Mouse (Mus musculus) stomach, postnatal 0 days (tissue): ENCODE results near the gene Atp12a. TPM values are rescaled to one million over a fixed set of nuclear protein-coding genes. Genes with fewer than 3 reads are reported as not detected.
A peak's percentile ranks its signal among the peaks of the same experiment; 100 is the strongest.

Experiments used
- ATAC-seq: fragments of 200-750 bp; cut with Nextera tagmentation; 2 replicates; pipeline ENCODE4 v1.8.0; 2017; ENCODE audit not compliant: low FRiP score, low TSS enrichment
- DNase-seq: peaks from one replicate; pipeline ENCODE4 v3.0.0-alpha.2; 2016; ENCODE audit warnings: low spot score
- H3K27ac ChIP-seq: fragments of 300-500 bp; sonication (generic); replicated peaks from 2 replicates; pipeline ENCODE4 v1.5.1; 2014; ENCODE audit warnings: mild to moderate bottlenecking, control low read depth
- H3K27me3 ChIP-seq: fragments of 300-500 bp; sonication (generic); 2 replicates; pipeline ENCODE4 v1.6.1; 2014; ENCODE audit warnings: low read length; ENCODE audit not compliant: control insufficient read depth, insufficient read depth
- H3K36me3 ChIP-seq: fragments of 300-500 bp; sonication (generic); 2 replicates; pipeline ENCODE4 v1.6.1; 2014; ENCODE audit warnings: low read length, mixed read lengths; ENCODE audit not compliant: control insufficient read depth, insufficient read depth
- H3K4me1 ChIP-seq: fragments of 300-500 bp; sonication (generic); replicated peaks from 2 replicates; pipeline ENCODE4 v1.6.1; 2014; ENCODE audit warnings: antibody characterized with exemption; ENCODE audit not compliant: control insufficient read depth, insufficient read depth
- H3K4me2 ChIP-seq: fragments of 300-500 bp; sonication (generic); replicated peaks from 2 replicates; pipeline ENCODE4 v1.6.1; 2014; ENCODE audit warnings: low read depth, mild to moderate bottlenecking, control low read depth, moderate library complexity
- H3K4me3 ChIP-seq: fragments of 300-500 bp; sonication (generic); 2 replicates; pipeline ENCODE4 v1.5.1; 2014; ENCODE audit warnings: low read depth, low read length, control low read depth
- H3K9ac ChIP-seq: fragments of 300-500 bp; sonication (generic); 2 replicates; pipeline ENCODE4 v1.6.1; 2014; ENCODE audit warnings: mild to moderate bottlenecking, low read length, control low read depth, mixed read lengths
- H3K9me3 ChIP-seq: fragments of 300-500 bp; sonication (generic); 2 replicates; pipeline ENCODE4 v1.6.1; 2016; ENCODE audit warnings: low read length; ENCODE audit not compliant: control insufficient read depth
- CTCF ChIP-seq: IDR thresholded peaks from 2 replicates; pipeline ENCODE4 v1.5.1; 2016; ENCODE audit warnings: antibody characterized with exemption, low read depth, mild to moderate bottlenecking, moderate library complexity
- EP300 ChIP-seq: optimal IDR thresholded peaks from 2 replicates; pipeline ENCODE3; 2016; ENCODE audit warnings: antibody characterized with exemption
- WGBS: fragments of 180-500 bp; shearing (Covaris S2); extraction: QIAGEN DNeasy Blood & Tissue Kit; methylation state at CpG from one replicate; pipeline ENCODE4 v1.1.7; 2014; 5-methylcytosine and 5-hydroxymethylcytosine counted together
- polyA plus RNA-seq: library from polyadenylated mRNA; unstranded; fragments of >200 nt; fragmentation: Nextera tagmentation; extraction: Ambion mirVana; gene quantifications from 2 replicates; pipeline ENCODE4 v1.2.1, GENCODE M21; 2015

Atp12a gene
- polyA plus RNA-seq, 1 experiment from 2014 or later: 0.05 TPM

DNA sequence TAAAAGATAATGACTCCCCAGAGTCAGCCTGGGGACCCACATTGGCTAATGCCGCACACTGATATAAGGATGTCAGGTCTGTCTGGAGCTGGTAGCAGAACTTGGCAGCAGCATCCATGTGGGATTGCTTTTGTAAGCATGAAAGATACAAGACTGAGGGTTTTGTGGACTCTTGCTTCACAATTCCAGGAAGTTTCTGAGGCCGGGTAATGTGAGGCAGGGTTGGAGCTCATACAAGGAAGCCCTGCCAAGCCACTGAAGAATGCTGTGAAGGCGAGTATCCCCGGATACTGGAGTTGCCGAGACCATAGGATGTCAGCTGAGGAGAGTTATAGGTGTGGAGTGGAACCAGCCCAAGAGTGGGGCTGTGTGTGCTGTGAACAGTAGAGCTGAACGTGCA, 5.7 kb upstream of the Atp12a start:
- Histone ChIP-seq H3K4me3 (no peak overlapping the region), H3K27ac (no peak overlapping the region), H3K4me1 (no peaks in the 10 kb centered on the region), H3K4me2 (no peak overlapping the region), H3K9me3 (no peaks in the 10 kb centered on the region), H3K36me3 (no peaks in the 10 kb centered on the region), H3K27me3 (no peaks in the 10 kb centered on the region), H3K9ac (no peak overlapping the region)
- no peak for DNase-seq
- no peak for ATAC-seq
- TF ChIP-seq CTCF: no peak
- no peak for TF ChIP-seq EP300
- WGBS: 48% methylated on average over 6 of the region's 6 CpGs

DNA sequence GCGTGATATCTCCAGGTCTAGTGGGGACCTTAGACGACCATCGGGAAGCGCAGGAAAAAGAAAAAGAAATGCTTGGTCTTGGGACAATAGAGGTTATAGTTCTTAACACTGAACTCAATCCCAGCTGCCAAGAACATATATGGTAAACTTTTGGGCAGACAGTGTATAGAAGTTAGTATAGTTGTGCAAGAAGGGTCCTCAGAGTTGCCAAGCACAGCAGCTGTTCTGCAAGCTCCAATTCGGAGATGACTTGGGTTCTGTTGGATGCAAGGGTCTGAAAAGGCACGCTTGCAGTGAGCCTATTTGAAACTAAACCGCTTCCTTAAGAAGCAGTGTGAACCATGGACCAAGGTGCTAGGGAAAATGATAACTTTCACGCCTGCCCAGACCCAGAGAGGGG, 424 bp downstream of the Atp12a start:
- no peak overlapping the region for H3K27ac ChIP-seq
- WGBS: 24% methylated on average over 8 of the region's 8 CpGs
- H3K27me3 ChIP-seq: 0 out of 2 replicates have a peak, but pooled peaks cover 3% of the 10 kb centered on the region
- H3K9ac ChIP-seq: no peak overlapping the region
- H3K4me1 ChIP-seq: no peaks in the 10 kb centered on the region
- H3K4me2 ChIP-seq: peak overlapping the region; percentile 76
- H3K4me3 ChIP-seq: peak overlapping the region; percentile 37
- TF ChIP-seq CTCF (no peak), EP300 (no peak)
- H3K36me3 ChIP-seq: no peaks in the 10 kb centered on the region
- ATAC-seq (no peak), DNase-seq (no peak)
- no peaks in the 10 kb centered on the region for H3K9me3 ChIP-seq

DNA sequence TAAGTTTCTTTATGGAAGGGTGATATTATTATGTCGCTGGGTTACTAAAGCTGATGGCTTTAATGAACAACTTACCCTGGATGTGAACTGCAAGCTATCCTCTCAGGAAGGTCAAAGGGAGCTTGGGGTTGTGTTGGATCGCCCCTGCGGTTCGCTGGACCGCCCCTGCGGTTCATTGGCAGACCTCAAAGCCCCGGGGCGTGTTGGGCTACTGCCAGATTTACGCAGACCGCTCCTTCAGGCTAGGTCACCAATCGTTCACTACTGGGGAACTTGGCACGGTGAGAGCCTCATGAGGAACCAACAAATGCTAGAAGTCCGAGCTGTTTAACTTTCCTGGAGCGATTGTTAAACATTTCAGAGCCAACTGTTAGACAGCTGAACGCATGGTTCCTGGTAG, 1.8 kb downstream of the Atp12a start:
- no peaks in the 10 kb centered on the region for H3K36me3 ChIP-seq
- no peak overlapping the region; the same call in 1 of the 2 replicates for H3K4me2 ChIP-seq
- WGBS: 9% methylated on average over 15 of the region's 15 CpGs
- no peak overlapping the region for H3K9ac ChIP-seq
- TF ChIP-seq CTCF: no peak
- no peak for TF ChIP-seq EP300
- no peaks in the 10 kb centered on the region for H3K4me1 ChIP-seq
- H3K27me3 ChIP-seq: 0 out of 2 replicates have a peak, but pooled peaks cover 3% of the 10 kb centered on the region
- no peak for ATAC-seq
- H3K27ac ChIP-seq: no peak overlapping the region
- DNase-seq: peak; percentile 31
- no peaks in the 10 kb centered on the region for H3K9me3 ChIP-seq
- H3K4me3 ChIP-seq: no peak overlapping the region

DNA sequence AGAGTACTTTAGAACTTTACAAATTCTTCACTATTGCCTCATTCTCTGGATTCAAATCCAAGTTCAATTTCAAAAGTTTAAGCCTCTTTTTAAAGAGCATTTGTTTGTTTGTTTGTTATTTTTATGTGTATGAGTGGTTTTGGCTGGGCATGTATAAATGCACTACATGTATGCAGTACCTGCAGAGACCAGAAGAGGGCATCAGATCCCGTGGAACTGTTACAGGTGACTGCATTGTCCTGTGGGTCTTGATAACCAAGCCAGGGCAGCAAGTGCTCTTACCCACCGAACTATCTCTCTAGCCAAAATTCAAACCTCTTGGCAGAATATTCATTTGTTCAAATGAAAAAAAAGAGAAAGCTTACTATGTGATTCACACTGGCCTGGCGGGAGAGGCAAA, 4.0 kb downstream of the Atp12a start:
- Histone ChIP-seq H3K4me3 (no peak overlapping the region), H3K27me3 (0 out of 2 replicates have a peak, but pooled peaks cover 3% of the 10 kb centered on the region), H3K4me2 (no peak overlapping the region), H3K9me3 (no peaks in the 10 kb centered on the region), H3K27ac (no peak overlapping the region), H3K9ac (no peak overlapping the region), H3K36me3 (no peaks in the 10 kb centered on the region), H3K4me1 (no peaks in the 10 kb centered on the region)
- TF ChIP-seq CTCF: peak; percentile 68
- TF ChIP-seq EP300: no peak
- DNase-seq: peak; percentile 28
- 43% methylated on average over 3 of the region's 3 CpGs for WGBS
- ATAC-seq: no peak

DNA sequence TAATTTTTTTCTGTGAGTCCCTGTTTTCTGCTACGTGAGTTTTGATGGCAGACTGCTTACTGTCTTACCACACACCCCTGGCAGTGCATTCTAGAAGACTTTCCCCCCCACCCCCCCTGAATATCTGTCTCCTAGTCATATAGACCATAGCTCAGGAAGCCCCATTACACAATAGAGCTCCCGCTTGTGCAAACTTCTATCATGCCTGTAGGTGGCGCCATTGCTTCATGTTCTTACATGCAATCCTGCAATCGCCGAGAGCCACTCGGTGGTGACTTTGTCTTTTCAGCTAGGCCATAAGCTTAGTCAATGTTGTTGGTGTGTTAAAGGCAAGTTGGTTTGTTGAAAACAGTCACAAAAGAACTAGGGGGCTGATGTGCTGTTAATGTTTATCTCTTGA, 10.9 kb downstream of the Atp12a start:
- H3K27ac ChIP-seq: no peak overlapping the region
- H3K27me3 ChIP-seq: no peaks in the 10 kb centered on the region
- no peaks in the 10 kb centered on the region for H3K9me3 ChIP-seq
- no peak overlapping the region for H3K9ac ChIP-seq
- TF ChIP-seq CTCF (peak; percentile 92), EP300 (no peak)
- no peak overlapping the region for H3K4me2 ChIP-seq
- DNase-seq: peak; percentile 80
- no peaks in the 10 kb centered on the region for H3K4me1 ChIP-seq
- no peaks in the 10 kb centered on the region for H3K36me3 ChIP-seq
- no peak overlapping the region for H3K4me3 ChIP-seq
- 3% methylated on average over 6 of the region's 6 CpGs for WGBS
- peak; percentile 54; the same call in 1 of the 2 replicates for ATAC-seq

DNA sequence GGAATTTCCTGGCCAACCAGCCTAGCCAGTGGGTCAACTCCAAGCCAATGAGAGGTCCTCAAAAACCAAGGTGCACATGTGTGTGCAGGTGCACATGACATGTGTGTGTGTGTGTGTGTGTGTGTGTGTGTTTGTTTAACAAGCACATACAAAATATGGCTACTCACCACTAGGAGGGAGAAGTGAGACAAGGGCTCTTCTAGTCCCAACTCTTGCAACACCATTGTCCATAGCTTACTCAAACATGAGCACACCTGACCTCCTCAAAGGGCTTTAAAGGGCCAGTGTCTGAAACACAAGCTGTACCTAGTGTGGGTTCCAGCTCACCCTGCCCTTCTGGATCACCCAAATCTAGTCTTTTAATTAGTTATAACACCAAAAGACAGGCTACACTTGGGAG, 12.9 kb downstream of the Atp12a start:
- Histone ChIP-seq H3K9me3 (no peaks in the 10 kb centered on the region), H3K9ac (no peak overlapping the region), H3K4me1 (no peaks in the 10 kb centered on the region), H3K36me3 (no peaks in the 10 kb centered on the region), H3K4me2 (no peak overlapping the region), H3K27me3 (no peaks in the 10 kb centered on the region), H3K27ac (no peak overlapping the region), H3K4me3 (no peak overlapping the region)
- TF ChIP-seq EP300 (no peak), CTCF (peak; percentile 32)
- DNase-seq: no peak
- 0 out of 2 replicates have a peak, but pooled peaks have one; percentile 18 for ATAC-seq
